Mouse (Mus musculus): ENCODE results near the gene Lamc3. TPM values are rescaled to one million over a fixed set of nuclear protein-coding genes. Genes with fewer than 3 reads are reported as not detected.

Gene Lamc3
- polyA plus RNA-seq, 1 experiment: 20.7 TPM

- Histone ChIP-seq H3K4me3 (ENCODE audit: insufficient read depth, low read depth, low read length) (no peak overlapping the region), H3K27ac (ENCODE audit: insufficient read depth, low read depth, low read length) (no peak overlapping the region), H3K4me1 (ENCODE audit: control insufficient read depth, insufficient read depth, low read length) (peaks cover 2% of the 10 kb centered on the region; the same call in 1 of the 2 replicates), H3K36me3 (ENCODE audit: control insufficient read depth, insufficient read depth, low read length) (no peaks in the 10 kb centered on the region), H3K27me3 (replicated peaks; ENCODE audit: control insufficient read depth, insufficient read depth, low read length) (no peaks in the 10 kb centered on the region)
- DNase-seq: no peak
- 42% methylated on average over 26 of the region's 26 CpGs for WGBS
- TF ChIP-seq POLR2A (IDR thresholded peaks at IDR 0.05; ENCODE audit: low read depth, low read length): no peak
- no peak for TF ChIP-seq CTCF (conservative IDR thresholded peaks at IDR 0.05; ENCODE audit: insufficient read depth, insufficient read length, low read depth, low read length)
These were observed 12.7 kb upstream of the Lamc3 start for GRCm38 (mm10) chr2:31874290-31874855.

DNA sequence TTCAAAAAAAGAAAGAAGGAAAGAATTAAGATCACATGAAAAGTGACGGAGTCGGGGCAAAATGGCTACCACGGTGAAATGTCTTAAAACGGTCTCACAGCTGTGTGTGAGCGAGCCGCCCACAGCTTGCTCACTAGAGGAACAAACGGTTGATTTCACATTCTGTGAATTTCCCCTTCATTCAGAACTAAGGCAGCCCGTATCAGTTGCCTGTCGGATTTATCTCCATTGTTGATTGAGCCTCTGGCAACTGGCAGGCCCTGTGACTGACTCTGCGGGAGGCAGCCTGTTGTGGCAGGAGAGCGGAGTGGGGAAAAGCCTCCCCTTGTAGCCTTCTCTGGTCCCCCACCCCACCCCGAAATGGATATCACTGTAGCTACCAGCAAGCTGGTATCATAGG is 10.6 kb upstream of the Lamc3 start:
- Histone ChIP-seq H3K27ac (ENCODE audit: insufficient read depth, low read depth, low read length) (no peak overlapping the region), H3K4me1 (ENCODE audit: control insufficient read depth, insufficient read depth, low read length) (no peaks in the 10 kb centered on the region), H3K4me3 (ENCODE audit: insufficient read depth, low read depth, low read length) (no peak overlapping the region), H3K36me3 (ENCODE audit: control insufficient read depth, insufficient read depth, low read length) (no peaks in the 10 kb centered on the region), H3K27me3 (replicated peaks; ENCODE audit: control insufficient read depth, insufficient read depth, low read length) (no peaks in the 10 kb centered on the region)
- TF ChIP-seq POLR2A (IDR thresholded peaks at IDR 0.05; ENCODE audit: low read depth, low read length) (no peak), CTCF (conservative IDR thresholded peaks at IDR 0.05; ENCODE audit: insufficient read depth, insufficient read length, low read depth, low read length) (no peak)
- WGBS: 70% methylated on average over 12 of the region's 12 CpGs
- DNase-seq: no peak

GRCm38 (mm10) chr2:31878610-31879009 is 8.5 kb upstream of the Lamc3 start:
- TF ChIP-seq CTCF (conservative IDR thresholded peaks at IDR 0.05; ENCODE audit: insufficient read depth, insufficient read length, low read depth, low read length): no peak
- TF ChIP-seq POLR2A (IDR thresholded peaks at IDR 0.05; ENCODE audit: low read depth, low read length): no peak
- no peak for DNase-seq
- Histone ChIP-seq H3K27ac (ENCODE audit: insufficient read depth, low read depth, low read length) (no peak overlapping the region), H3K27me3 (replicated peaks; ENCODE audit: control insufficient read depth, insufficient read depth, low read length) (no peaks in the 10 kb centered on the region), H3K36me3 (ENCODE audit: control insufficient read depth, insufficient read depth, low read length) (no peaks in the 10 kb centered on the region), H3K4me1 (ENCODE audit: control insufficient read depth, insufficient read depth, low read length) (no peaks in the 10 kb centered on the region), H3K4me3 (ENCODE audit: insufficient read depth, low read depth, low read length) (no peak overlapping the region)
- WGBS: 74% methylated on average over 17 of the region's 17 CpGs

DNA sequence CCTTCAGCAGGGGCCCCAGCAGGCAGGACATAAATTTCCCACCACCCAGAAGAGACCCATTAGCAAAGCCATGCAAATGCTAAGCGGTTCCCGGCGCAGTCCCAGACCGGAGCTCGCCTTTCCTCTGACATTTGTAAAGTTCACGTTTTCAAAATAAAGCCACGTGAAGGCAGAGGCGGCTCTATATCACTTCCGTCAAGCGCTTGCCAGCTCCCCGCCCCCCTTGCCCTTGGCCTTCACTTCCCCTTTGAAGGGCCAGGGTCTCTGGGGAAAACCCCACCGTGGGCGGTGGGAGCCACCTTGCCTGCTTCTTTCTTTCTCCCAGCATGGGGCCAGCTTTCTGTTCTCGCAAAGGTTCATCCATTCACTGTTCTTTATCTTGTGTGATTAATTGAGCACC is 6.2 kb upstream of the Lamc3 start:
- WGBS: 28% methylated on average over 14 of the region's 14 CpGs
- TF ChIP-seq POLR2A (IDR thresholded peaks at IDR 0.05; ENCODE audit: low read depth, low read length): no peak
- TF ChIP-seq CTCF (conservative IDR thresholded peaks at IDR 0.05; ENCODE audit: insufficient read depth, insufficient read length, low read depth, low read length): no peak
- H3K4me1 ChIP-seq (ENCODE audit: control insufficient read depth, insufficient read depth, low read length): no peaks in the 10 kb centered on the region
- no peak overlapping the region for H3K27ac ChIP-seq (ENCODE audit: insufficient read depth, low read depth, low read length)
- no peak overlapping the region for H3K4me3 ChIP-seq (ENCODE audit: insufficient read depth, low read depth, low read length)
- H3K36me3 ChIP-seq (ENCODE audit: control insufficient read depth, insufficient read depth, low read length): no peaks in the 10 kb centered on the region
- no peaks in the 10 kb centered on the region for H3K27me3 ChIP-seq (replicated peaks; ENCODE audit: control insufficient read depth, insufficient read depth, low read length)
- DNase-seq: no peak

- no peak for TF ChIP-seq CTCF (conservative IDR thresholded peaks at IDR 0.05; ENCODE audit: insufficient read depth, insufficient read length, low read depth, low read length)
- no peak for TF ChIP-seq POLR2A (IDR thresholded peaks at IDR 0.05; ENCODE audit: low read depth, low read length)
- Histone ChIP-seq H3K27ac (ENCODE audit: insufficient read depth, low read depth, low read length) (no peak overlapping the region), H3K4me3 (ENCODE audit: insufficient read depth, low read depth, low read length) (no peak overlapping the region), H3K36me3 (ENCODE audit: control insufficient read depth, insufficient read depth, low read length) (no peaks in the 10 kb centered on the region), H3K27me3 (replicated peaks; ENCODE audit: control insufficient read depth, insufficient read depth, low read length) (no peaks in the 10 kb centered on the region), H3K4me1 (ENCODE audit: control insufficient read depth, insufficient read depth, low read length) (no peaks in the 10 kb centered on the region)
- WGBS: 64% methylated on average over 4 of the region's 4 CpGs
- no peak for DNase-seq
These were observed 4.0 kb upstream of the Lamc3 start for GRCm38 (mm10) chr2:31883061-31883460.

DNA sequence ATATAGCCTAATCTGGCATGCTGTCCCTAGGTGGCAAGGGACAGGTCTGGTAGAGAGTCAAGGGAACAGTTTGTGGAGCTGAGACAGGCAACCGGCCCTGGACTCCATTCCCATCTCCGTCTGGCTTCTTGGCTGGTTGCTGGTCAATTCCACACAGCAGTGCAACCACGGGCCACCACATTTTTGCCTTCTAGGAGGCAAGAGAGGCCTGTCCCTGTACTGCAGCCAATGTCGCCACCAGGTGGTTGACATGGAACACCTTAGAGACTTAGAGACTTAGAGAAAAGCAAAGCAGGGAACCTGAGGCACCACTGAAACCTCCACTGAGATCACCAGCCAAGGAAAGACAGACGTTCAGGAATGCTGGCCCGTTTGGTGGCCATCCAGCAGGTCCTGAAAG is 2.3 kb upstream of the Lamc3 start:
- WGBS: 36% methylated on average over 6 of the region's 6 CpGs
- peak; percentile 59 for DNase-seq
- Histone ChIP-seq H3K36me3 (ENCODE audit: control insufficient read depth, insufficient read depth, low read length) (no peaks in the 10 kb centered on the region), H3K4me1 (ENCODE audit: control insufficient read depth, insufficient read depth, low read length) (no peaks in the 10 kb centered on the region), H3K27me3 (replicated peaks; ENCODE audit: control insufficient read depth, insufficient read depth, low read length) (no peaks in the 10 kb centered on the region), H3K27ac (ENCODE audit: insufficient read depth, low read depth, low read length) (no peak overlapping the region), H3K4me3 (ENCODE audit: insufficient read depth, low read depth, low read length) (no peak overlapping the region)
- TF ChIP-seq POLR2A (IDR thresholded peaks at IDR 0.05; ENCODE audit: low read depth, low read length): no peak
- peak; percentile 76 for TF ChIP-seq CTCF (conservative IDR thresholded peaks at IDR 0.05; ENCODE audit: insufficient read depth, insufficient read length, low read depth, low read length)

DNA sequence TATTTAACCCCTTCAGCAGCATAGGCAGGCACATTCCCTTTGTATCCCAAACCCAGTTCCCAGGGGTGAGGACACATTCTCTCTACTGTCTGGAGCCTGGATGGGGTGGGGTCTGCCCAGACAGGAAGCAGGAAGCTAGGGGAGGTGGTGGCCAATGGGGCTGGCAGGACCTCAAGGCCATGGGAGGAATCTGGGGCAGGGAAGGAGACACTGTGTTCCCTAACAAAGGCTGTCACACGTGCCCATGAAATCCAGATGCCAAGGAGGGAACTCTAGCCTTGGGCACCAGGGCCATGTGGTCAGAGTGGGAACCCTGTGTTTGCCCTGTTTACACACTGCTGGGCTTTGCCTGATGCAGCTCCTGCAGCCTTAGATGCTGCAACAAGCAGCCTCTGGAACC is 1.8 kb downstream of the Lamc3 start:
- DNase-seq: no peak
- TF ChIP-seq CTCF (conservative IDR thresholded peaks at IDR 0.05; ENCODE audit: insufficient read depth, insufficient read length, low read depth, low read length): no peak
- no peak for TF ChIP-seq POLR2A (IDR thresholded peaks at IDR 0.05; ENCODE audit: low read depth, low read length)

More for the DNA sequence above, 1.8 kb downstream of the Lamc3 start:
- no peak overlapping the region; the same call in 1 of the 2 replicates for H3K4me3 ChIP-seq (ENCODE audit: insufficient read depth, low read depth, low read length)
- no peaks in the 10 kb centered on the region for H3K36me3 ChIP-seq (ENCODE audit: control insufficient read depth, insufficient read depth, low read length)
- 40% methylated on average over 1 of the region's 1 CpGs for WGBS
- no peaks in the 10 kb centered on the region for H3K4me1 ChIP-seq (ENCODE audit: control insufficient read depth, insufficient read depth, low read length)
- H3K27ac ChIP-seq (ENCODE audit: insufficient read depth, low read depth, low read length): no peak overlapping the region
- H3K27me3 ChIP-seq (replicated peaks; ENCODE audit: control insufficient read depth, insufficient read depth, low read length): no peaks in the 10 kb centered on the region
